Mouse (Mus musculus): ENCODE data around the gene Kif11. TPM values are rescaled to one million over a fixed set of nuclear protein-coding genes. Genes with fewer than 3 reads are reported as not detected.

Kif11 gene
- 48.7 and 56.1 TPM in 2 replicates for polyA plus RNA-seq (2015; fragmentation: Nextera tagmentation; extraction: Ambion mirVana)

GRCm38 (mm10) chr19:37375755-37376615 lies at the start of gene Kif11:
TSS of gene Kif11 (plus strand) at chr19:37376403.

GRCm38 (mm10) chr19:37337752-37338151 lies 38.5 kb upstream of the Kif11 start, which contains the start of gene Ide:
TSS of gene Ide (minus strand) at chr19:37337852.

GRCm38 (mm10) chr19:37434263-37434951 lies 58.2 kb downstream of the Kif11 start, which contains the start of gene Hhex:
TSS of gene Hhex (plus strand) at chr19:37434810.

Other genes with a start within 250 kb of the Kif11 start
- gene March5, start 168.9 kb upstream of the Kif11 start, polyA plus RNA-seq (2015; fragmentation: Nextera tagmentation; extraction: Ambion mirVana) = 138 and 150 TPM in 2 replicates
- 3.5 and 4.0 TPM in 2 replicates for gene Cpeb3, start 167.8 kb upstream of the Kif11 start, polyA plus RNA-seq (2015; fragmentation: Nextera tagmentation; extraction: Ambion mirVana)
- 16.4 and 17.0 TPM in 2 replicates for gene Ide, start 38.6 kb upstream of the Kif11 start, polyA plus RNA-seq (2015; fragmentation: Nextera tagmentation; extraction: Ambion mirVana)
- gene Hhex, start 58.4 kb downstream of the Kif11 start, polyA plus RNA-seq (2015; fragmentation: Nextera tagmentation; extraction: Ambion mirVana) = 32.2 and 43.8 TPM in 2 replicates
- gene Exoc6, start 174.0 kb downstream of the Kif11 start, polyA plus RNA-seq (2015; fragmentation: Nextera tagmentation; extraction: Ambion mirVana) = 24.6 and 28.5 TPM in 2 replicates